Mouse (Mus musculus) testis, adult 2 months (tissue): ENCODE measurements around the gene Phox2b.

Source experiments
- CTCF ChIP-seq: fragments of 200-500 bp; IDR thresholded peaks from 2 replicates; pipeline ENCODE4 v1.5.1; 2012; ENCODE audit warnings: low read depth, mild to moderate bottlenecking, inconsistent platforms, low read length, moderate library complexity; ENCODE audit not compliant: control insufficient read depth, insufficient read depth, insufficient replicate concordance
- POLR2A ChIP-seq: fragments of 200-500 bp; IDR thresholded peaks from 2 replicates; pipeline ENCODE4 v1.6.1; 2012; ENCODE audit warnings: low read depth, mild to moderate bottlenecking, inconsistent platforms, low read length, moderate library complexity; ENCODE audit not compliant: control insufficient read depth

DNA sequence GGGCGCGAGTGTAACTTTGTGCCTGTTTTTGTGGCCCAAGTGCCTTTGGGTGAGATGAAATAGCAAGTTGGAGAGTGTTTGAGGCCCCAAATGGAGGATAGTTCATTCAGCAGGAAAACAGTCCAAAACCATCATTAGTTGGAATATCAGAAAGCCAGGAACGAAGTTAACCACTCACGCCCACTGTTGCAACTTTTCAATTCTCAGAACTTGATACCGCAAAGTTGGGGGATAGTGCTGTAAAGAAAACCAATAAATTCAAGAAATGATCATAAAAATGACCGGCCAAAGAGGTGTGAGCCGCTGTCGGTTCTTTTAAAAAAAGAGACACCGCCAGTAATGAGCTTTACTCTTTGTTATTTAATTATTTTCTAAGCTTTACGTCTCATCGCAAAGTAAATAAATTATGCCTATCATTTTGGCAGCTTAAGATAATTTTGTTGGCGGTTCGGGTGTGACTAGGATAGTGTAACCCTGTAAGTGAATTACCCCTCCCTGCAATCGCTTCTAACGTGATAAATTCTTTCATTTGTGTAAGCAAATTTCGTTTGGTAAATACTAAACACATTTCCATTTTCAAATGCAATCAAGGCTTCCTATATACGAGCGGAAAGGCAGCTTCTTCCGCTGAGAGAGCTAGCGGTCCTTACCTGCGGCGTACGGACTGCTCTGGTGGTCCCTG is 909 bp downstream of the Phox2b start:
- no peak for TF ChIP-seq POLR2A
- no peak for TF ChIP-seq CTCF
